In genomic region chr2:30265767-30266253, GRCm38 (mm10) we compare ENCODE assay signal across 8 mouse cellular contexts. TPM values are rescaled to one million over a fixed set of nuclear protein-coding genes. Genes with fewer than 3 reads are reported as not detected.
DNase-seq lines count a peak whose midpoint lies in the region; ATAC-seq and TF ChIP-seq lines count a peak whose summit lies in the region.

Gene Phyhd1 (plus strand): TSS chr2:30266203.

- H3K27ac ChIP-seq in embryonic facial prominence, embryonic 15.5 days (replicated peaks), result peak within 1 kb of the TSS; percentile 89
- peak within 1 kb of the TSS; percentile 86 for H3K27ac ChIP-seq in heart, embryonic 11.5 days (ENCODE audit: low read depth, low read length)
- H3K27ac ChIP-seq in kidney, embryonic 16.5 days (ENCODE audit: low read length), result peak within 1 kb of the TSS; percentile 95
- H3K27ac ChIP-seq in limb, embryonic 14.5 days (replicated peaks; ENCODE audit: low read depth, low read length), result peak within 1 kb of the TSS; percentile 79
- peak within 1 kb of the TSS; percentile 80 for H3K27ac ChIP-seq in neural tube, embryonic 13.5 days (replicated peaks)

- H3K36me3 ChIP-seq in embryonic facial prominence, embryonic 15.5 days, result peaks cover 32% of the 10 kb centered on the region
- H3K36me3 ChIP-seq in heart, embryonic 11.5 days (ENCODE audit: control insufficient read depth, insufficient read depth, low read length), result peaks cover 15% of the 10 kb centered on the region
- peaks cover 22% of the 10 kb centered on the region for H3K36me3 ChIP-seq in kidney, embryonic 16.5 days (ENCODE audit: insufficient read depth, low read length)
- H3K36me3 ChIP-seq in limb, embryonic 14.5 days (ENCODE audit: control insufficient read depth, insufficient read depth, low read length), result peaks cover 40% of the 10 kb centered on the region
- H3K36me3 ChIP-seq in neural tube, embryonic 13.5 days, result peaks cover 41% of the 10 kb centered on the region

- H3K4me3 ChIP-seq in embryonic facial prominence, embryonic 15.5 days (replicated peaks), result no peak within 1 kb of the TSS
- H3K4me3 ChIP-seq in heart, embryonic 11.5 days (ENCODE audit: low read depth, low read length), result no peak within 1 kb of the TSS
- peak within 1 kb of the TSS; percentile 29 for H3K4me3 ChIP-seq in kidney, embryonic 16.5 days (ENCODE audit: low read length)
- H3K4me3 ChIP-seq in limb, embryonic 14.5 days (replicated peaks; ENCODE audit: low read length), result no peak within 1 kb of the TSS; the same call in 1 of the 2 replicates
- H3K4me3 ChIP-seq in neural tube, embryonic 13.5 days, result no peak within 1 kb of the TSS

- WGBS in embryonic facial prominence, embryonic 15.5 days, result 22% methylated on average over 5 of the region's 5 CpGs
- 37% methylated on average over 5 of the region's 5 CpGs for WGBS in heart, embryonic 11.5 days (ENCODE audit: insufficient replicate concordance)
- WGBS in kidney, embryonic 16.5 days, result 41% methylated on average over 5 of the region's 5 CpGs
- WGBS in limb, embryonic 14.5 days, result 38% methylated on average over 5 of the region's 5 CpGs
- 48% methylated on average over 5 of the region's 5 CpGs for WGBS in neural tube, embryonic 13.5 days

- H3K9ac ChIP-seq in embryonic facial prominence, embryonic 15.5 days, result peak within 1 kb of the TSS; percentile 21; the same call in 1 of the 2 replicates
- peak within 1 kb of the TSS; percentile 62 for H3K9ac ChIP-seq in heart, embryonic 11.5 days (ENCODE audit: low read depth, low read length)
- H3K9ac ChIP-seq in kidney, embryonic 16.5 days (replicated peaks; ENCODE audit: low read length), result peak within 1 kb of the TSS; percentile 51
- peak within 1 kb of the TSS; percentile 38 for H3K9ac ChIP-seq in limb, embryonic 14.5 days (ENCODE audit: low read depth, low read length, severe bottlenecking)
- peak within 1 kb of the TSS; percentile 41 for H3K9ac ChIP-seq in neural tube, embryonic 13.5 days

- H3K27me3 ChIP-seq in embryonic facial prominence, embryonic 15.5 days, result no peaks in the 10 kb centered on the region
- H3K27me3 ChIP-seq in heart, embryonic 11.5 days (ENCODE audit: control insufficient read depth, insufficient read depth, low read length), result no peaks in the 10 kb centered on the region
- H3K27me3 ChIP-seq in kidney, embryonic 16.5 days (ENCODE audit: insufficient read depth, low read length), result no peaks in the 10 kb centered on the region
- H3K27me3 ChIP-seq in limb, embryonic 14.5 days (ENCODE audit: control insufficient read depth, insufficient read depth, low read length), result no peaks in the 10 kb centered on the region
- no peaks in the 10 kb centered on the region for H3K27me3 ChIP-seq in neural tube, embryonic 13.5 days

- no peaks in the 10 kb centered on the region for H3K9me3 ChIP-seq in embryonic facial prominence, embryonic 15.5 days (replicated peaks)
- H3K9me3 ChIP-seq in heart, embryonic 11.5 days (replicated peaks; ENCODE audit: control insufficient read depth, low read length), result no peaks in the 10 kb centered on the region
- H3K9me3 ChIP-seq in kidney, embryonic 16.5 days (ENCODE audit: low read length), result no peaks in the 10 kb centered on the region
- H3K9me3 ChIP-seq in limb, embryonic 14.5 days (ENCODE audit: control insufficient read depth, low read length), result no peaks in the 10 kb centered on the region
- no peaks in the 10 kb centered on the region for H3K9me3 ChIP-seq in neural tube, embryonic 13.5 days

- no peak for TF ChIP-seq POLR2A in limb, embryonic 14.5 days (IDR thresholded peaks at IDR 0.05; ENCODE audit: borderline replicate concordance, extremely low read depth, insufficient read depth, insufficient read length)

- DNase-seq in 3134 (ENCODE audit: extremely low read depth, insufficient read length, low spot score), result peak; percentile 35
- peak in 1 of 2 experiments; percentile 55 for DNase-seq in adrenal gland, adult 18-20 months (ENCODE audit: low spot score in 2 of 2)
- peak; percentile 56 for DNase-seq in limb, embryonic 14.5 days (ENCODE audit: low spot score)
- no peak for DNase-seq in embryo, embryonic 10 days (ENCODE audit: low spot score)

- H3K4me2 ChIP-seq in embryonic facial prominence, embryonic 15.5 days (replicated peaks), result 0 out of 2 replicates have a peak within 1 kb of the TSS, but pooled peaks have one; percentile 12
- H3K4me2 ChIP-seq in heart, embryonic 11.5 days, result peak within 1 kb of the TSS; percentile 29
- peak within 1 kb of the TSS; percentile 41 for H3K4me2 ChIP-seq in kidney, embryonic 16.5 days (replicated peaks; ENCODE audit: low read depth, low read length)
- H3K4me2 ChIP-seq in limb, embryonic 14.5 days (replicated peaks; ENCODE audit: low read depth, low read length, severe bottlenecking), result peak within 1 kb of the TSS; percentile 26
- no peak within 1 kb of the TSS for H3K4me2 ChIP-seq in neural tube, embryonic 13.5 days

- ATAC-seq in embryonic facial prominence, embryonic 15.5 days (ENCODE audit: insufficient number of reproducible peaks, low FRiP score, low TSS enrichment, low read depth), result no peak
- ATAC-seq in heart, embryonic 11.5 days (replicated peaks; ENCODE audit: insufficient number of reproducible peaks, low FRiP score, low TSS enrichment), result no peak
- 0 out of 2 replicates have a peak, but pooled peaks have one; percentile 14 for ATAC-seq in kidney, embryonic 16.5 days (ENCODE audit: low FRiP score, low TSS enrichment)
- no peak for ATAC-seq in limb, embryonic 14.5 days (ENCODE audit: low FRiP score, low read depth)
- ATAC-seq in neural tube, embryonic 13.5 days (ENCODE audit: low read depth), result no peak; the same call in 1 of the 2 replicates

- peaks cover 43% of the 10 kb centered on the region for H3K4me1 ChIP-seq in embryonic facial prominence, embryonic 15.5 days
- H3K4me1 ChIP-seq in heart, embryonic 11.5 days (ENCODE audit: control insufficient read depth, insufficient read depth, low read length), result peaks cover 34% of the 10 kb centered on the region
- H3K4me1 ChIP-seq in kidney, embryonic 16.5 days (ENCODE audit: insufficient read depth, low read length), result peaks cover 35% of the 10 kb centered on the region
- H3K4me1 ChIP-seq in limb, embryonic 14.5 days (ENCODE audit: control insufficient read depth, insufficient read depth, low read length), result peaks cover 26% of the 10 kb centered on the region
- H3K4me1 ChIP-seq in neural tube, embryonic 13.5 days (replicated peaks), result peaks cover 53% of the 10 kb centered on the region

RNA-seq across cellular contexts. Expression of gene Phyhd1, which starts in this region (rescaled TPM):
- total RNA-seq in adrenal gland, adult 18-20 months (2021), result 10 to 100 TPM; 13.6 to 18.0 TPM
- polyA plus RNA-seq in embryonic facial prominence, embryonic 15.5 days (2015; fragmentation: Nextera tagmentation; extraction: Ambion mirVana), result 5.0 and 6.0 TPM in 2 replicates
- 4.7 and 7.4 TPM in 2 replicates for polyA plus RNA-seq in heart, embryonic 11.5 days (2014; fragmentation: Nextera tagmentation; extraction: Ambion mirVana)
- 15.8 and 16.0 TPM in 2 replicates for polyA plus RNA-seq in kidney, embryonic 16.5 days (2015; fragmentation: Nextera tagmentation; extraction: Ambion mirVana)
- polyA plus RNA-seq in limb, embryonic 14.5 days (2012; rRNA removed), result 11.7 and 12.8 TPM in 2 replicates
- 5.0 and 5.1 TPM in 2 replicates for polyA plus RNA-seq in limb, embryonic 14.5 days (2014; fragmentation: Nextera tagmentation; extraction: Ambion mirVana)
- 4.3 and 4.8 TPM in 2 replicates for polyA plus RNA-seq in neural tube, embryonic 13.5 days (2015; fragmentation: Nextera tagmentation; extraction: Ambion mirVana)
